Mouse (Mus musculus) embryonic fibroblast, embryonic 13.5 days (primary cell): ENCODE results near the gene Fam111a.

Source experiments
- CTCF ChIP-seq: IDR thresholded peaks from 2 replicates; pipeline ENCODE4 v1.5.1; 2011; ENCODE audit warnings: mild to moderate bottlenecking, control low read depth, low read length, moderate library complexity, borderline replicate concordance; ENCODE audit not compliant: insufficient read depth
- POLR2A ChIP-seq: IDR thresholded peaks from 2 replicates; pipeline ENCODE4 v1.6.1; 2011; ENCODE audit warnings: low read depth, mild to moderate bottlenecking, control low read depth, low read length, moderate library complexity

DNA sequence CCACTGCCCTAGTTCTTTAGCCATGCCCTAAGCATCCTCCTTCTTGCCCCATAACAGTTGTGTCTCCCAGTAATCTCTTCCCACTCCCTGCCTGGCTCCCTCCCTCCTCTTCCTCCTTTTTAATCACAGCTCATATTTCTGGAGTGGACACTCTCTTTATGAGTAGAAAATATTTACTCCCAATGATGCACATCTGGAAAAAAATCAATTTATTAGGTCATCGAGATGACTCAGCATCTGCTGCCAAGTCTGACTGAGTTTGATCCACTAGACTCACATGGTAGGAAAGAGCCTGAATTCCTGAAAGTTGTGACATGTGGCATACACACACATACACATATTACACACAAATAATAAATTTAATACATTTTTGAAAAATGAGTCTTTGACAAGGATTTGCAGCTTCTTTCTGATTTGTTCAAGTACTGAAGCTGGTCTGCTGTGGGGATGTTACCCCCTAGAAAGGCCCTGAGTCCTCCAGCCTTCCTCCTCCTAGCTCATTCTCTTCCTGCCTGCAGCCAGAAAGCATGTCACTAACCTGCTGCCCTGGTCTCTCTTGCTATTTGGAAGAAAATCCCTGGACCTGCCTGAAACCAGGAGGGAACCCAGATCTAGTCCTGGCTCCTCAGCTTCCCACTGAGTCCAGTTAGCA is 27.2 kb downstream of the Fam111a start:
- TF ChIP-seq CTCF (no peak), POLR2A (no peak; the same call in 1 of the 2 replicates)
